Comparison of ENCODE assay signal across 17 mouse cellular contexts in the genomic region with DNA sequence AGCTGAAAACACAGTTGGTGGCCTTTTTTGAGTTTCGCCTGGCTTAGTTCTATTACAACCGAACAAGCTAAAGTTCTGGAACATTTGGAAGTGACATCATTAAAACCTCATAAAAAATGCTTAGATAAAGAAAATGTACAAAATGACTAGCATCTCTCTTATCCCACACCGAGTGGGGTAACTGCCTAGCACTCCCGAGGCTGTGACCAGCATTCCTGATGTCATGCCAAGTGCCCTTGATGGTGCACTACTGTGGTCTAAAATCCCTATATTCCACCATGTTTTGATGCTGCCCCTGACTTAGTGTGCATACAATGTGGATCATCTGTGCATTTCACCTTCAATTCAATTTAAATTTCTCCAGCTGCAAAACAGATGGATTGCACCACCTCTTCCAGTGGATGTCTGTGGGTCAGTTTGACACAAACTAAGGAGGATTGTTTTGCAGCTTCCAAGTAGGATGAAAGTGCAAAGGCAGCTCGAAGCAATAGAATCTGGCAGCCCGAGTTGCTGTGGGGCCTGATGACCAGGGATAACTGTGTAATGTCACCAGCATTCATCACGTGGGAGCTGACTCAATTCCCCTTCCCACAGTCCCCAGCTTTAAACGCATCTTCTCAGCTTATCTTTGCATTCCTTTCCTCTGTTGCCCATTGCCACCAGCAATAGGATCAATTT. TPM values are rescaled to one million over a fixed set of nuclear protein-coding genes. Genes with fewer than 3 reads are reported as not detected.
A peak's percentile ranks its signal among the peaks of the same experiment; 100 is the strongest.
DNase-seq lines count a peak whose midpoint lies in the region; ATAC-seq lines count a peak whose summit lies in the region.
"Had no signal": no experiment of that assay in that cellular context is flagged by ENCODE, and none has a peak within 500 bp of the region (broad histone marks: within the 10 kb centered on the region; RNA-seq: fewer than 3 reads in every experiment).

No protein-coding gene starts in this region.

- no peak overlapping the region for H3K4me2 ChIP-seq in kidney, embryonic 16.5 days (replicated peaks; ENCODE audit: low read depth, low read length)
- no peak overlapping the region for H3K4me2 ChIP-seq in limb, embryonic 11.5 days (ENCODE audit: low read depth, severe bottlenecking)
- H3K4me2 ChIP-seq: forebrain, embryonic 13.5 days had no signal

- no peak overlapping the region for H3K9ac ChIP-seq in kidney, embryonic 16.5 days (replicated peaks; ENCODE audit: low read length)
- no peak overlapping the region for H3K9ac ChIP-seq in limb, embryonic 11.5 days (ENCODE audit: low read length)
- H3K9ac ChIP-seq: forebrain, embryonic 13.5 days had no signal

- peak overlapping the region; percentile 29; the same call in 1 of the 2 replicates for H3K27ac ChIP-seq in kidney, embryonic 16.5 days (ENCODE audit: low read length)
- peak overlapping the region; percentile 69 for H3K27ac ChIP-seq in brown adipose tissue, adult 24 weeks (replicated peaks; ENCODE audit: low read depth, low read length)
- H3K27ac ChIP-seq in limb, embryonic 11.5 days (replicated peaks; ENCODE audit: low read depth, low read length) = no peak overlapping the region
- H3K27ac ChIP-seq: forebrain, embryonic 13.5 days; midbrain, embryonic 10.5 days had no signal

- no peak for ATAC-seq in kidney, embryonic 16.5 days (ENCODE audit: low FRiP score, low TSS enrichment)
- no peak for ATAC-seq in limb, embryonic 11.5 days (ENCODE audit: insufficient number of reproducible peaks, low FRiP score, low TSS enrichment, low read depth)
- no peak for ATAC-seq in activated CD4-positive, CD25-positive, alpha-beta regulatory T cell, adult 4 months
- no peak for ATAC-seq in granulocyte monocyte progenitor cell, adult 5-6 weeks (replicated peaks; ENCODE audit: poor library complexity, severe bottlenecking)
- ATAC-seq: forebrain, embryonic 13.5 days had no signal

- 56% methylated on average over 8 of the region's 8 CpGs for WGBS in kidney, embryonic 16.5 days
- whole genome bisulfite sequencing in limb, embryonic 11.5 days = 56% methylated on average over 8 of the region's 8 CpGs

- H3K4me3 ChIP-seq in kidney, embryonic 16.5 days (ENCODE audit: low read length) = no peak overlapping the region
- no peak overlapping the region for H3K4me3 ChIP-seq in brown adipose tissue, adult 24 weeks (ENCODE audit: insufficient read depth, low read depth, low read length)
- no peak overlapping the region for H3K4me3 ChIP-seq in limb, embryonic 11.5 days (ENCODE audit: low read depth, low read length)
- H3K4me3 ChIP-seq: forebrain, embryonic 13.5 days; midbrain, embryonic 10.5 days; myocyte had no signal

- peak; percentile 91 for DNase-seq in heart, adult 11 months
- no peak for DNase-seq in heart, adult 18-20 months
- DNase-seq in kidney, adult 8-10 months = no peak
- DNase-seq in limb, embryonic 11.5 days (ENCODE audit: low spot score) = peak; percentile 16
- DNase-seq: adrenal gland, adult 8-10 months; cerebellum, adult 9-10 months; left cerebral cortex, postnatal 4 days; lung, postnatal 10 days; right cerebral cortex, postnatal 14 days; thymus, postnatal 14 days had no signal

- H3K4me1 ChIP-seq in kidney, embryonic 16.5 days (ENCODE audit: insufficient read depth, low read length) = peaks cover 25% of the 10 kb centered on the region
- H3K4me1 ChIP-seq in brown adipose tissue, adult 24 weeks (ENCODE audit: control insufficient read depth, insufficient read depth, insufficient read length, low read length) = peaks cover 38% of the 10 kb centered on the region
- H3K4me1 ChIP-seq in limb, embryonic 11.5 days (ENCODE audit: control insufficient read depth, insufficient read depth, low read length) = peaks cover 11% of the 10 kb centered on the region; the same call in 1 of the 2 replicates
- H3K4me1 ChIP-seq: forebrain, embryonic 13.5 days; midbrain, embryonic 10.5 days had no signal

- no peaks in the 10 kb centered on the region for H3K36me3 ChIP-seq in kidney, embryonic 16.5 days (ENCODE audit: insufficient read depth, low read length)
- H3K36me3 ChIP-seq in limb, embryonic 11.5 days (ENCODE audit: control insufficient read depth, insufficient read depth, low read length) = peaks cover 3% of the 10 kb centered on the region; the same call in 1 of the 2 replicates
- H3K36me3 ChIP-seq: midbrain, embryonic 10.5 days had no signal

- no peaks in the 10 kb centered on the region for H3K9me3 ChIP-seq in kidney, embryonic 16.5 days (ENCODE audit: low read length)
- no peaks in the 10 kb centered on the region for H3K9me3 ChIP-seq in limb, embryonic 11.5 days (ENCODE audit: control insufficient read depth, low read length)
- H3K9me3 ChIP-seq: forebrain, embryonic 13.5 days; midbrain, embryonic 10.5 days had no signal

- H3K27me3 ChIP-seq in kidney, embryonic 16.5 days (ENCODE audit: insufficient read depth, low read length) = no peaks in the 10 kb centered on the region
- H3K27me3 ChIP-seq in limb, embryonic 11.5 days (ENCODE audit: control insufficient read depth, insufficient read depth, low read length) = no peaks in the 10 kb centered on the region
- H3K27me3 ChIP-seq: forebrain, embryonic 13.5 days had no signal

RNA-seq across cellular contexts. Expression of a gene that starts 33.2 kb away (rescaled TPM):
- total RNA-seq in heart, adult 18-20 months (2021) = 10 to 100 TPM; 22.8 to 24.3 TPM
- polyA plus RNA-seq in kidney, embryonic 16.5 days (2015; fragmentation: Nextera tagmentation; extraction: Ambion mirVana) = 35.4 and 42.6 TPM in 2 replicates
- polyA plus RNA-seq in brown adipose tissue, adult 24 weeks (2012; ENCODE audit: insufficient read depth, insufficient read length, missing spikeins) = 37.5 and 39.6 TPM in 2 replicates
- 74.8 and 75.0 TPM in 2 replicates for polyA plus RNA-seq in limb, embryonic 11.5 days (2014; fragmentation: Nextera tagmentation; extraction: Ambion mirVana)
- under 1 TPM in 1 of 2 experiments, not detected in 1; 0.29 TPM for polyA plus RNA-seq in activated CD4-positive, CD25-positive, alpha-beta regulatory T cell, adult 4 months (2017; shearing (Covaris generic))
- total RNA-seq in granulocyte monocyte progenitor cell, adult 5-6 weeks (2014; fragmentation: Nextera tagmentation) = 1.3 and 2.1 TPM in 2 replicates
- total RNA-seq in granulocyte monocyte progenitor cell, adult 5-6 weeks (2017) = 0.60 and 0.72 TPM in 2 replicates

Comparison
In these comparisons a context has a peak if more than half of its experiments do, and no peak if none do; other contexts are left out.
1. DNase-seq: peak in heart, adult 11 months (single experiment) and limb, embryonic 11.5 days (single experiment); none in heart, adult 18-20 months (0 of 2) and kidney, adult 8-10 months (0 of 2).
2. RNA of a gene that starts 33.2 kb away (polyA plus RNA-seq): 74.8 to 75.0 TPM in limb, embryonic 11.5 days, 37.5 to 39.6 TPM in brown adipose tissue, adult 24 weeks and 35.4 to 42.6 TPM in kidney, embryonic 16.5 days; 0.29 TPM in activated CD4-positive, CD25-positive, alpha-beta regulatory T cell, adult 4 months; every median in the first group is over 10 times any median in the second.